Mouse (Mus musculus) cerebellum, adult 11-12 months (tissue): ENCODE measurements at regions not wholly inside any gene's neighbourhood (a gene's known extent, or its start where the extent isn't known, plus 50 kb on each side); places are given as distances from the start of the nearest gene placed in this dataset.

Source experiments
- DNase-seq: peaks from one replicate; pipeline ENCODE4 v3.0.0; 2022

DNA sequence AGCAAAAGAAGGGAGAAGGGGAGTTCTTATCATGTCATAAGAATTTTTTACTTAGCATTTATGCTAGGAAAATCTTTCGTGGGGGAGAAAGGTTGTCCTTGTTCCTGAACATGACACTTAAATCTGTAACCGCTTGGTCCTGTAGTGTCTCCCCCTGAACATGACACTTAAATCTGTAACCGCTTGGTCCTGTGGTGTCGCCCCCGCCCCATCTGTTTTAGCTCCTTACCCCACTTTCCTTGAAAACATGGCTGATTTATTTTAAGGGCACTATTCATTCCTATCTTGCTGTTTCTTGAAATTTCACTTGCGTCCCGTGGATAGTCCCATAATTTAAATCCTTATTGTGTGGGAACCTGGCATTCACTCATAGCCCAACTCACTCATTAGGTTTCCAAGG, 82.2 kb downstream of the Rap2a start:
- DNase-seq: no peak

DNA sequence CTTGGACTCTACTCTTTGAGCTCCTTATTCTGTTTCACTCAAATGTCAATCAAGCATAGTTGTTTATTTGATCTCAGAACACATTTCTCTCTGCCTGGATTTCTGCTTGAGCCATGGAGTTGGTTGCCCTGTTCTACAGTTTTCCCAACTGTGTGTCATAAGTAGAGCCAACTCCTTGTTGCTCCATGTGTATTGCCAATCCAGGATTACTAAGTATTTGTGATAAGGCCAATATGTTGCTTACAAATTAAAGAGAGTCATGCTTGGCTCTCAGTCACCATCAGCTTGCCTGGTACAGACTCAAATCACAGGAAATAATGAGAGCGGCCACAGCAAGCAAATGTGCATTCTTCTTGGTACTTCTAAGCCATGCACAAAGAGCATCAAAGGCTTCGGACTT, 82.7 kb downstream of the Rap2a start:
- DNase-seq: no peak

DNA sequence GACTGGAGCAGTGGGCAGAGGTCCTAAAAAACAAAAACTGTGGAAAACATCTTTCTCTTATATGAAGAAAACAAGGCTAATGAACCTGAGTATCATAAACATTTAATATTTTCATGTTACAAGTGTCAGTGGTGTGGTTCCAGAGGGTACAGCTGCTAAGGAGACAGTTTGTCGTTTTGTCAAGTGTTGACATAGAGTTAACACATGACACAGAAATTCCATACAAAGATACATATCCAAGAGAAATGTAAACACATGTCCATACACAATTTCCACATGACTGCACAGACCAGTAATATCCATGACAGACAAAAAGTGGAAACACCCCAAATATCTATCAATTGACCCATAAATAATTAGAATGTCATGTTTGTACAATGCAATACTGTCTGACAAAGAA, 88.7 kb downstream of the Rap2a start:
- no peak for DNase-seq

DNA sequence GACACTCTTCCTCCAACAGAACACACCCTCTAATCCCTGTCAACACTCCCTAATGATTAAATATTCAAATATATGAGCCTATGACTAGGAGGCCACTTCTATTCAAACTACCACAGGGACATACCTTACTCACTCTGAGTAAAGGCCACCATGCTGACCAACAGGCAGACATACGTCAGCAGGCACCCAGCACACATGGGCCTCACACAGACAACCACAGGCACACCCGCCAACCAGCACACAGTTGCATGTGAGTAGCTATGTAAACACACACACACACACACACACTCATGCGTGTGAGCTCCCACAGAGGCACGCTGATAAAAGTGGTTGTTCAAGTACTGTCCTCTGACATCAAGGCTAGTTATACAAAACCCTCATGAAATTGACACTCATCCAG, 89.8 kb downstream of the Rap2a start:
- DNase-seq: no peak

DNA sequence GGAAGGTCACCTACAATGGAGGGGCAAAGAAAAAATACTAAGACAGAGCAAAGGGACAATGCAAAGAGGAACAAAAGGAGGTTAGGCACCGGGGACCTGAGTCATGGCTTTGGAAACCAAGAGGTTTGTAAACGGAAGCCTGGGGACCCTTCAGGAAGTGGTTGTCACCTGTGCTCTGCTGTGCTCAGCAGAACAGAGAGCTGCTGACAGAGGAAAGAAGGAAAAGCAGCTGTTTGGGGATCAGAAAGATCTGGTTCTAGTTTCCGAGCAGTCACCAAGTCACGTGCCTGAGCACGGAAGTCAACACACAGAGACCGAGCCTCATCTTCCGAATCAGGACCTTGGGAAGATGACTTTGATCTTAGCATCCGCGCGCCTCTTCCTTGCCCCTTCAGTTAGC, 94.0 kb downstream of the Rap2a start:
- DNase-seq: no peak

DNA sequence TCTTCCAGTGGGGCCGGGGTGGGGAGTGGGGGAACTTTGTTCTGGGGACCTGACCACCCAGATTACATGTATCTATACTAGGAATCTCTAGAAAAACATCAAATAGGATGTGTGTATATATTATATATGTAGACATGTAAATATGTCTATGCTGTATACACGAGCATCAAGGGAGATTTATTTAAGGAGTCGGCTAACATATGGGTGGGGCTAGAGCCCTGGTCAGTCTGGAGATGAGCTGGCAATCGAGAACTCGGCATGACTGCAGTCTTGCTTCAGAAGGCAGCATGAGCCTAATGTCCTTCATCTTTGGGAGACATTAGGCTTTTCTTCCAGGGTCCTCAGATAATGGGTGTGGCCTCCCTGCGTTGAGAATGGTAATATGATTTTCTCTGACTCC, 97.0 kb downstream of the Rap2a start:
- DNase-seq: no peak

DNA sequence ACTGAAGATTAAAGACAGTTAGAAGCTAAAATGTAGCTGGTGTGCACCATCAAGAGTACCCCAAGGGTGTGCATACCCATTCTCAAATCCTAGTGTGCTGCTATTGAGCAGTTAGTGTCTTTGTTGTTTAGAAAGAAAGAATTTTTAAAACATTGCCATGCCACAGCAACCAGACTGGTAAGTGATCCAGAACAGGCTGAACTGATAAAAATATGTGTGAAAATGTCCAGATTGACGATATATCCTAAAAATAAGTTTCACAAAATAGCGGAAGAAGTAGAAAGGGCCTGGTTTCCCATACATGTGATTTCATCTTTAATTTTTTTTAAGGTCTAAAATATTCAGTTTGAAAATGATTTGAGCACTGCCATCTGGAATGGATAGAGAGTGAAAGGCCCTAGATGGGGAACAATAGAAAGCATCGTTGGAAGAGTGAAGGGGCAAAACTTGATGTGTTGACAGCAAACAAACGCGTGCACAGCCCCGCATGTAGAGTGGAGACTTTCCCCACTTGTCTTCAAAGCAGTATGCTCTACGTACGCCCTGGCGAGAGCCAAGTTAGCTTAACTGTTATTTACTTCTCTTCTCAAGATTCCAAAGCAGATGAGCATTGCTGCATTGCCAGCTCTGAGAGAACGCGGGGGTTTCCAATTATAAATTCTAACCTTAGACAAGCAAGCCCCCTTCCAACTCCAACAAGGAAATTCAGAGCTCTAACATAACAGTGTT, 100.3 kb downstream of the Rap2a start:
- no peak for DNase-seq

DNA sequence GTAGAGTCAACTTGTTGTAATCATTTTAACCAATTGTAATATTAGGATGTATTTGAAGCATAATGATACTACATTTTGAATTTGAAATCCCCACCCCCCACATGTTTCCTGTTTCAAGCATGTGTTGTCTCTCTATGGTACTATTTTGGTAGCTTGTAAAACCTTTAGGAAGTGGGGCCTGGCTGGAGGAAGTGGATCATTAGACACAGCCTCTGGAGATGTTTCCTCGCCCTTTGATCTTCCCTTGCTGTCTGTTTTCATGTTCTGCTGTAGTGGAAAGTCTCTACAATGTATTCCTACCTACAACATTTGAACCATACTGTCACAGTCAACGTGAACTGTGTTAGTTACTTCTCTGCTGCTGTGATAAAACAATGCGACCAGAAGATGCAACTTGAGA, 105.6 kb downstream of the Rap2a start:
- no peak for DNase-seq

DNA sequence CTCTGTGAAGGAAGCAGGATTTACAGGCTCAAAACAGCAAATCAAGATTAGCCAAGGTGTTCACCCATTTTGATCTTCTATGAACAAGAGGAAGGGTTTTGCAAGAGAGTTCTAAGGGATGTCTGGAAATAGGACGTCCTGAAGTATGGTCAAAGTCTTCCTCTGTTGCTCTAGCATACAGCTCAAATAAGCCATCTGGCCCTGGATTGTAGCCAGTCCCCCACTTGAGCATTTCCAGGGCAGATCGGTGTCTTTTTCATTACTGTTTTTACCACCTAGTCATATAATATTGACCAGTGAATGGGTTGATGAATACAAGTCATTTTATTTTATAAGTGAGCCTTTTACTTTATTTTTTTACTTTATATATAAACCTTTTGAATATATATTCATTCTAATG, 113.9 kb downstream of the Rap2a start:
- no peak for DNase-seq

DNA sequence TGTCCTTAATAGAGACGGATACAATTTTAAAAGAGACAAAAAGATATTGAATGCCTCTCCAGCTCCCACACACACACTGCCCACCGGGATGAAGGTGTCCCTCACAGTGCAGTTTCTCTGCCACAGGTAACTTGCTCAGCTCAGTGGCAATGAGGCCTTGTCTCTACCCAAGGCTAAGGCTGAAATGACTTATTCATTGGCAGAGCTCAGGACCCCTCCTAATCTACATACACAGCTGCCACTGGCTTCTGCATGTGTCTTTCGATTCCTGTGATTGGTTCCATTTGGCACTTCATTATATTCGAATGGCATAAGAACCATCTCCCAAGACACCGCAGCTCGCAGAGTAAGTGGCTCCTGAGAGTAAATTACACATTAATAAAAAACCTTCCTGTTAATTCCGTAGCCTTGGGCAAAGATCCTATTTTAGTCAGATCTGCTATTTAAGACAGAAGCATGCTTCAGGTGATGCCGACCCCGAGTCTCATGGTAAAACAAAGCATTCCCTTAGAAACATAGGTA, 122.2 kb downstream of the Rap2a start:
- DNase-seq: no peak

DNA sequence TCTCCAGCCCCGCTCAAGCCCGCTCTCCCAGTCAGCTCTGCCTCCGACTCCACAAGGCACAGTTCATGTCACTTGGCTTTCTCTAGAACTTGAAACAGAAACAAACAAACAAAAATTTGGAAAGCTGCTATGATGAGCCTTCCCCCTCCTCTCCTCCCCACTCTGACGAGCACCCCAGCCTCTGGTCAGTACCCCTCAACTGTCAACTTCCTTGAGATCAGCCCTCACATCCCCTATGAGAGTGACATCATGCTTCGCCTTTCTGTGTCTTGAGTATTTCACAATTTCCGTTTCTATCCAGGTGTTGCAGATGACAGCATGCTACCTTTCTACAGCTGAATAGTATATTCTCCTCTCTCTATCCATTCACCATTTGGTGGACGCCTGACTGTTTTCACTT, 123.3 kb downstream of the Rap2a start:
- DNase-seq: no peak

DNA sequence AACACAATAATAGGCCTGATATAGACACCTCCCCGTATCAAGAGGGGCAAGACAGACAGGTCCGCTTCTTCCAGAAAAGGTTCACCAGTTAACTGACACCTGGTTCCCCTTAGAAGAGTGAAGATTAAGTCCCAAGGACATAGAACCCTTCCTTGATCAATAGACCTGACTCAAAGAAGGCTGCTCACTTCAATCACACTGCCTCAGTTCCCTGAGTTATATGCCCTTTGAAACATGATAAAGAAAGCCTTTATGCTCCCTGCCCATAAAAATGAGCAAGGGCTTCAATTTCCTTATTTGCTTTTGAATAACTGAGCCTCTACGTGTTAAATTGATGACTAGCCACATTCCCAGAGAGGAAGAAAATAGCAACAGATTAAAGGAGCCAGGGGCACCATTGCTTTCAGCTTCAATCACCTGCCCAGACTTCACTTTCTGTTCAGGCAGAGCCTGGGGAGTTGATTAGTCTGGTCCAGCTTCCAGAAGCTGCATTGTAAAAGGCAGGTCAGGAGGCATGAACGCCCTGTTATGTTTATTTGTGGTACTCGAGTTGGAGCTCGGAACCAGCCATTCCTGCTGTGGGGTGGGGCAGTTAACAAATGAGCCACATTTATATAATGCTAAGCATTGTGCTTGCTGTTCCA, 125.7 kb downstream of the Rap2a start:
- no peak for DNase-seq

DNA sequence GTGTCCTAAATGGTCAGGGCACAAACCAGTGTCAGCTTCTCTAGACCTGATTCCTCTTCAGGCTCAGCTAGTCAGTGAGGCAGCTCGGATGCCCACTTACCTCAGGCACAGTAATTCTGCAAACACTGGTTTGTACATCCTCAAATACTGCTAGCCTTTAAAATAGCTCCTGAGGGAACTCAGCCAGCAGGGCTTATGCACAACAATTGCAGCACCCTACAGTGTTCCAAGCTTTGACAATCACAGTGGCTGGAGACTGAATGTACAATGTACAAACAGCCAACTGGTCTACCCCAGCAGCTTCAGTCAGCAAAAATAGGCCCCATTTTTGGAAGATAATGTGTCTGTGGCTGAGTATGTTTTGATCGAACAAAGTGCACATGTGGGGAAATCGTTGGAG, 129.6 kb downstream of the Rap2a start:
- no peak for DNase-seq

DNA sequence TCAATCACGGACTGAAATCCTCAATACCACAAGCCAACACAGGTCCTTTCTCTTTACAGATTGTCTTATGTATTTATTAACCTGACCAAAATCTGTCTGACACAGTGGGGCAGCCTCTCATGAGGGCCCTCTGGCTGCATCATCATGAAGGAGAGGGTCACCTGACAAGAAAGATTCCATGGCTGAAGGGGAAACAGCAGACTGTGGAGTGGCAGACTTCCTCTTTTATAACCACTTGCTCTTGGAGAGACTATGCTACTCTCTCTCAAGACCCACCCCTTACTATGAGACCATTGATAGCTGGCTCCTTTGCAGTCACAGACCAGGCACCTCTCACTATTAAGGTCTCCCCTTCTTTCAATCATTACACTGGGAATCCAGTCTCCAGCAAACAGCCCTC, 133.1 kb downstream of the Rap2a start:
- no peak for DNase-seq

DNA sequence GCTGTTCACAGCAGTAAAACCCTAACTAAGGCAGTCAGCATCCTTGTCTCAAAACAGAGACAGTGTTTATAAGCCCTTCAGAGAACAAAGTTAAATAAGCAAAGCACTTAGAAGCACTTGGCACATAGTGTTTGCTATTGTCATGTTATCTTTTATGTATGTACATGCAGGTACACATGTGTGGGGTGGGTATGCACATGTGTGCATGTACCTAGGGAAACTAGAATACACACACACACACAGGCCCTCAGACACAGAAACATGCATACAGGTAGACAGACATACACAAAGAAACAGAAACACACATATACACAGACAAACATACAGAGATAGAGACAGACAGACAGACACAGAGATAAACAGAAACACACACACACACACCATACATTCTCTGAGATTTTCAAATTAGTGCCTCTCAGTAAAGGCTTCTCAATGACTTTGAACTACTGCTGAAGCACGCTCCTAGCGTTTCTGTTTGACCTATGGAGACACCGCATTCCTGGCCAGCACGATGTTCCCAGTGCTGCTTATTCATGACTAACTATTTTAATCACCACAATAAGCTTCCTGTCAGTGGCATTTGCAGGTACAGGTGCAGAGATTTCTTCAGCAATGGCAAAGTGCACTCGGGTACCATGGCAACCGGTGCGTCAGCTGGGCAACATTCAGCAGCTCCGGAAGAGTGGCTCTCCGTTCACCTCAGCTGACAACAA, 148.1 kb downstream of the Rap2a start:
- no peak for DNase-seq

DNA sequence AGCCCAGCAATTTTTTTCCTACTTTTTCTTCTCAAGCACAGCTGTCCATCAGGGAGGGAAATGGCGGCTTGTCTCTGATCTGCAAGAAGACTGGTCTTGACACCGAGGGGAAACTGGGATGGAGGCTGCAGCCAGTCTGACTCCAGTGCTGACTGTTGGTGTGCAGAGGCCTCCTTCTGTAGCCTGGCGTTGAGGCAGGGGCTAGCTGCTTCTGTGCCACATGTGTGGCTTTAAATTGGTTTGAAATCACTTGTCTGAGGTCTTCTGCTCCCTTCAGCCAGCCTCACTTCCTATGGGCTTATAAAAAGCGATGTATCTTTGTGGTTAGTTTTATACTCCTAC, 148.7 kb downstream of the Rap2a start:
- no peak for DNase-seq

DNA sequence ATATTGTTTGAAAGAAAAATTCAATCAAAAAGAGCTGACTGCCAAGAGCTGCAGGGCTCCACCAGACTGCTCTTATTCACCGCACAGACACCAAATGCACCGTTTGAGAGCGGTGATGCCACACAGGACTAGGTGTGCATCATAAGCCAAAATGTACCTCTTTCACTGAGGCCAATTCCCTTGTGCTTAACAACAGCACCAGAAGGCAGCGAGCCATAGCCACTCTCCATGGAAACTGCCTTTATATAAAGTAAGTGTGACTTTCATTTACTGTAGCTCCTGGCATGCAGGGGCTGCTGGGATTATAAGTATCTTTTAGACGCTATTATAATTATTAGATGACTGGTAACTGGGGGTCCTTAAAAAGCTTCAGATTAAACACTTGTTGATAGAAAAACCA, 154.5 kb downstream of the Rap2a start:
- no peak for DNase-seq

DNA sequence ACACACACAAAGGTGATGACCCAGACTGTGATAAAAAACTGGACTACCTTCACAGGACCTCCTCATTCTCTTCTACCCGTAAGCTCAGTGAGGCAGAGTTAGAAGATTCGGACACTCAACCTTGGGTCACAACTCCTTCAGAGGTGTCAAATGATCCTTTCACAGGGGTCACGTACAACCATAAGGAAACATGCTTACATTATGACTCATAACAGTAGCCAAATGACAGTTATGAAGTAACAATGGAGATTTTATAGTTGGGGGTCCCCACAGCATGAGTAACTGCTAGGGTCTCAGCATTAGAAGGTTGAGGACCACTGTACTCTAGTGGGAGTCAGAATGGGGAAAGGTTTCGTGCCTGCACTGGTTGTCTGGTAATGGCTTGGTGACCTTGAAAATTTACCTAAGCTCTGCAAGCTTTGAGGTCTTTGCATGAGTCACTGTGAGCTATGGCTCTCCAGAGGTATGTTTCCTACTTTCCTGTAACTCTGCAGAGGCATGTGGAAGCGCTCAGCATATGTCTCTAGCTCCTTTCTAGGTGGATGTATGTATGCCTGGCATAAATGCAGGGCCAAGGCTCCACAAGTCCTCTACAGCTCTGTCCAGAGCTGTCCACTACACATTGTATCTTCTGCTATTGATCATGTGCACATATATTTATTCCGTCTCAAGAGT, 158.6 kb downstream of the Rap2a start:
- no peak for DNase-seq

DNA sequence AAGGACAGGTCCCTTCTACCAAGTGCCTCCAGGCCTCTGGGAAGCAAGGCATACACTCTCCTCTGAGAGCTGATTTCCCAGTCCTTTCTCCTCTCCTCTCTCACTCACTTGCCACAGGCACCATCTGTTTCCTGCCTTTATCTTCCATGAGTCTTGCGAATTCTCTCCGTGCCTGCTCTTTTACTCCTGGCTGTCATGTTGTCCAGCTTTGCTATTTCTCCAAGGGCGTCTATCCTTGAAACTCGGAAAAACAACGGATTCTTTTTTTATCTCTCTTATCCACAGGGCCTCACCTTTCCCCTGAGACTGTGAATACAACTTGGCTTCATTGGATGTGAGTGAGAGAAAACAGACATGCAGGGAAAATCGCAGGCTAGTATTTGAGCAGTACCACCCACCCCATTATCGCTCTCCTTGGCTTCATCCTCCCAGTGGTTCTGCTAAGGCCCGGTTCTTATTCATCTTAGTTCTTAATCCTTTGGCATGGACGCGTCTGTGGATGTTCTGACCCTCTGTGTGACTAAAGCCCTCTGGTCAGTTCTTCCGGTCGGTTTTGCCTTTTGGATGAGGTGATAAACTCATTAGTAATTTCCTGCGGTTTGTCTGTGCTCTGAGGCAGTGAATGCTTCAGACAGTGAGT, 159.4 kb downstream of the Rap2a start:
- DNase-seq: no peak

DNA sequence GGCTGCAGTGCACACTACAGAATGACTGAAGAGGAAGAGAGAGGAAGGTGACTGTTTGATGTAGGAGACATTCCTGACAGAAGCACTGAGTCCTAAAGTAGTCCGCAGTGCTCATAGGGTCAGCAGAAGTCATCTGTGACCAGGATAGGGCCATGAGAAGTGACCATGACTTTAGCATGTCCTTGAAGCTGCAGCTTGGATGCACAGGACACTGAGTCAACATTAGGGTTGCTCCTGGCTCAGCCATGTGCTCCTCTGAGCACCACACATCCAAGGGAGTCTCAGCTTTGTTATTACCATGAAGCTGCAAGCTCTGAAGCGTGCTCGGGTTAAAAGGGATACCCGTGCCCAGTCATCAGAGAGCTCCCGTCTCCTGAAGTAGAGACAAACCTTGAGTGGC, 164.3 kb downstream of the Rap2a start:
- DNase-seq: no peak

DNA sequence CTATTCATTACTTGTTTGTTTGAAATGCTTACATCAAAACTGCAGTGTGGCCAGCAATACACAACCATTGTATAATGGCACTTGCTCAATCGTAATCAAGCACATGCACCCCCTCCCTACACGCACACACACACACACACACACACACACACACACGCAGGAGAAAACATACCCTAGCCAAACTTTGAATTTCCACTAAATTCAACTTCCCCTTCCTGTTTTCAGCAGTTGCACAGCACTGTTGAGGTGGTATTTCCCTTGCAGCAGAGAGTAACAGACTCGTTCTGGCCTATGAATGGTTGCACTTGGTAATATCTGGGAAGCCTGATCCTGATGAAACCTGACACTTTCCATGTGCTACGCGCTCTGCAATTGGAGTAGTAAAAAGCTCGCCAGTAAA, 173.8 kb downstream of the Rap2a start:
- no peak for DNase-seq

DNA sequence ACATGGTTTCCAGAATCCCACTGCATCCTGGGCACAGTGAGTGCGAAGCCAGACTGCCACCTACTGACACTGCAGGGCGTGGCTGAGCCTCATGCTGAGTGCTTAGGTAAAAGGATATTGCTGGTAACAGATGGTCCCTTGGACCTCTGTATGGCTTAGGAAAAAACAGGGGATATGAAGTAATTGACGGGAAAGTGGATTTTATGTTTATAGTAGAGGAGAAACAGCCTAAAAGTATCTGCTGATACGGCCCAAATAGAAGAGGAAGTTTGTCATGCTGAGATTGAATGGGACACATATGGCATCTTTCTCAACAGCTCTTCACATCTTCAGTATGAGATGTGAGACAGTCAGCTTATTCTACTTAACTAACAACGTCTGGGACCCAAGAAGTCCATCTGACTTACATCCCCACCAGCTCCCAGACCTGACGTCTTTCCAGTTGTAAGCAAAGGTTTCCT, 182.1 kb downstream of the Rap2a start:
- peak; percentile 9 for DNase-seq

DNA sequence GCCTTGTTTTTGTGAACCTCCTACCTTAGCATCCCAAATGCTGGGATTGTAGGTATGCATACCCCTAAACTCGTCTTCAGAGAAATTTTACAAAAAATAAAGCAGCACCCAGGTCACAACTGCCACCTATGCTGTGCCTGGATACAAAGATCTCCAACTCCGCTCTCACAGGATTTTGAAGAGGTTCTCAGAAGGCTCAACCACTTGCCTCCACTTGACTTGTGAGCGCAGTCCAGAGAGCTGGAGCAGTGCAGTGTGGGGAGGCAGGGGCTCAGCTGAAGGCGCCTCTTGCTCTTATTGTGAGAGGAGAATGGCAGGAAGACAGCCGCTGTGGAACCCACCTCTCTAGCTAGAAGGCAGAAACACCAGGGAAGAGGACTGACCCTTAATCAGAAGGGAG, 182.9 kb downstream of the Rap2a start:
- no peak for DNase-seq
